In genomic region chr6:91474441-91475190, GRCm38 (mm10) we compare ENCODE assay signal across 8 mouse cellular contexts. TPM values are rescaled to one million over a fixed set of nuclear protein-coding genes. Genes with fewer than 3 reads are reported as not detected.
DNase-seq lines count a peak whose midpoint lies in the region; ATAC-seq and TF ChIP-seq lines count a peak whose summit lies in the region.

No protein-coding gene starts in this region.

- TF ChIP-seq CTCF in embryonic fibroblast, embryonic 13.5 days (IDR thresholded peaks at IDR 0.05; ENCODE audit: borderline replicate concordance, insufficient read depth, low read length) = no peak

- H3K27ac ChIP-seq in kidney, embryonic 16.5 days (ENCODE audit: low read length) = no peak overlapping the region
- H3K27ac ChIP-seq in embryonic fibroblast, embryonic 13.5 days (ENCODE audit: insufficient read depth, low read length) = peak overlapping the region; percentile 46
- no peak overlapping the region for H3K27ac ChIP-seq in hindbrain, embryonic 14.5 days

- H3K27me3 ChIP-seq in kidney, embryonic 16.5 days (ENCODE audit: insufficient read depth, low read length) = no peaks in the 10 kb centered on the region
- H3K27me3 ChIP-seq in hindbrain, embryonic 14.5 days (ENCODE audit: control insufficient read depth, insufficient read depth, low read length) = no peaks in the 10 kb centered on the region

- H3K36me3 ChIP-seq in kidney, embryonic 16.5 days (ENCODE audit: insufficient read depth, low read length) = peaks cover 30% of the 10 kb centered on the region
- peaks cover 44% of the 10 kb centered on the region for H3K36me3 ChIP-seq in hindbrain, embryonic 14.5 days (replicated peaks; ENCODE audit: control insufficient read depth, insufficient read depth)

- no peaks in the 10 kb centered on the region for H3K9me3 ChIP-seq in kidney, embryonic 16.5 days (ENCODE audit: low read length)
- no peaks in the 10 kb centered on the region for H3K9me3 ChIP-seq in hindbrain, embryonic 14.5 days (ENCODE audit: control insufficient read depth, low read length)

- ATAC-seq in kidney, embryonic 16.5 days (ENCODE audit: low FRiP score, low TSS enrichment) = no peak
- no peak for ATAC-seq in hindbrain, embryonic 14.5 days (ENCODE audit: low FRiP score)

- H3K4me1 ChIP-seq in kidney, embryonic 16.5 days (ENCODE audit: insufficient read depth, low read length) = peaks cover 22% of the 10 kb centered on the region
- peaks cover 5% of the 10 kb centered on the region; the same call in 1 of the 2 replicates for H3K4me1 ChIP-seq in embryonic fibroblast, embryonic 13.5 days (ENCODE audit: control insufficient read depth, insufficient read depth, low read length)
- peaks cover 26% of the 10 kb centered on the region for H3K4me1 ChIP-seq in hindbrain, embryonic 14.5 days (replicated peaks; ENCODE audit: control insufficient read depth, insufficient read depth, low read length)

- H3K4me2 ChIP-seq in kidney, embryonic 16.5 days (replicated peaks; ENCODE audit: low read depth, low read length) = peak overlapping the region; percentile 66
- peak overlapping the region; percentile 87 for H3K4me2 ChIP-seq in hindbrain, embryonic 14.5 days (replicated peaks)

- 53% methylated on average over 9 of the region's 9 CpGs for WGBS in kidney, embryonic 16.5 days
- 59% methylated on average over 9 of the region's 9 CpGs for WGBS in hindbrain, embryonic 14.5 days

- H3K9ac ChIP-seq in kidney, embryonic 16.5 days (replicated peaks; ENCODE audit: low read length) = peak overlapping the region; percentile 75
- H3K9ac ChIP-seq in hindbrain, embryonic 14.5 days = peak overlapping the region; percentile 83

- TF ChIP-seq POLR2A in embryonic fibroblast, embryonic 13.5 days (IDR thresholded peaks at IDR 0.05; ENCODE audit: low read depth, low read length) = 0 out of 2 replicates have a peak, but pooled peaks have one; percentile 23

- DNase-seq in kidney, postnatal 25 days = no peak
- peak; percentile 75 for DNase-seq in Muller cell, postnatal 12 days (ENCODE audit: inconsistent ontology term)
- no peak for DNase-seq in hindbrain, embryonic 14.5 days (ENCODE audit: low spot score)
- DNase-seq in lung, postnatal 14 days = peak; percentile 42
- DNase-seq in layer of hippocampus, adult 11-12 months (ENCODE audit: low spot score) = no peak
- DNase-seq in ovary, postnatal 10 days (ENCODE audit: low spot score) = no peak

- H3K4me3 ChIP-seq in kidney, embryonic 16.5 days (ENCODE audit: low read length) = peak overlapping the region; percentile 70
- peak overlapping the region; percentile 77 for H3K4me3 ChIP-seq in embryonic fibroblast, embryonic 13.5 days (ENCODE audit: insufficient read depth, low read length)
- peak overlapping the region; percentile 88 for H3K4me3 ChIP-seq in hindbrain, embryonic 14.5 days (replicated peaks; ENCODE audit: low read length)

RNA-seq across cellular contexts. Expression of gene Tmem43, which starts 1.1 kb away (rescaled TPM):
- polyA plus RNA-seq in kidney, embryonic 16.5 days (2015; fragmentation: Nextera tagmentation; extraction: Ambion mirVana) = 52.3 and 54.3 TPM in 2 replicates
- polyA plus RNA-seq in embryonic fibroblast, embryonic 13.5 days (2011; ENCODE audit: insufficient read length, low read depth, missing spikeins) = 99.4 and 116 TPM in 2 replicates
- polyA plus RNA-seq in hindbrain, embryonic 14.5 days (2014; fragmentation: Nextera tagmentation; extraction: Ambion mirVana) = 45.5 and 55.0 TPM in 2 replicates

RNA-seq across cellular contexts. Expression of gene Chchd4, which starts 1.3 kb away (rescaled TPM):
- 32.8 and 34.2 TPM in 2 replicates for polyA plus RNA-seq in kidney, embryonic 16.5 days (2015; fragmentation: Nextera tagmentation; extraction: Ambion mirVana)
- polyA plus RNA-seq in embryonic fibroblast, embryonic 13.5 days (2011; ENCODE audit: insufficient read length, low read depth, missing spikeins) = 5.3 and 5.8 TPM in 2 replicates
- 36.3 and 37.4 TPM in 2 replicates for polyA plus RNA-seq in hindbrain, embryonic 14.5 days (2014; fragmentation: Nextera tagmentation; extraction: Ambion mirVana)

RNA-seq across cellular contexts. Expression of gene Xpc, which starts 41.1 kb away (rescaled TPM):
- polyA plus RNA-seq in kidney, embryonic 16.5 days (2015; fragmentation: Nextera tagmentation; extraction: Ambion mirVana) = 28.9 and 30.3 TPM in 2 replicates
- polyA plus RNA-seq in embryonic fibroblast, embryonic 13.5 days (2011; ENCODE audit: insufficient read length, low read depth, missing spikeins) = 5.7 and 7.7 TPM in 2 replicates
- 17.2 and 17.7 TPM in 2 replicates for polyA plus RNA-seq in hindbrain, embryonic 14.5 days (2014; fragmentation: Nextera tagmentation; extraction: Ambion mirVana)

RNA-seq across cellular contexts. Expression of gene Lsm3, which starts 41.1 kb away (rescaled TPM):
- 251 and 258 TPM in 2 replicates for polyA plus RNA-seq in kidney, embryonic 16.5 days (2015; fragmentation: Nextera tagmentation; extraction: Ambion mirVana)
- polyA plus RNA-seq in embryonic fibroblast, embryonic 13.5 days (2011; ENCODE audit: insufficient read length, low read depth, missing spikeins) = 70.3 and 96.0 TPM in 2 replicates
- polyA plus RNA-seq in hindbrain, embryonic 14.5 days (2014; fragmentation: Nextera tagmentation; extraction: Ambion mirVana) = 152 and 165 TPM in 2 replicates

Comparison
In these comparisons a context has a peak if more than half of its experiments do, and no peak if none do; other contexts are left out.
1. DNase-seq: peak in Muller cell, postnatal 12 days (single experiment) and lung, postnatal 14 days (single experiment); none in kidney, postnatal 25 days (0 of 2), hindbrain, embryonic 14.5 days (single experiment), layer of hippocampus, adult 11-12 months (single experiment) and ovary, postnatal 10 days (single experiment).
2. Peak in every context shown above with its lines, with median percentiles within 50 percentile points of each other: H3K4me3 ChIP-seq.